Mouse (Mus musculus) Muller cell, postnatal 12 days (primary cell): ENCODE measurements at regions not wholly inside any gene's neighbourhood (a gene's known extent, or its start where the extent isn't known, plus 50 kb on each side); places are given as distances from the start of the nearest gene placed in this dataset.
"Not testable (repeated sequence)": the region's sequence is repeated elsewhere in the genome, so short reads cannot be mapped to it uniquely, and the experiment has no call there.

Source experiments
- DNase-seq: peaks from one replicate; pipeline ENCODE4 v3.0.0-alpha.2; 2015; ENCODE audit errors: inconsistent ontology term

GRCm38 (mm10) chr1:17545311-17545710, 600.4 kb downstream of the Crisp4 start:
- no peak for DNase-seq

- DNase-seq = no peak
Observed at GRCm38 (mm10) chr1:17538160-17538559, 607.5 kb downstream of the Crisp4 start.

- not testable (repeated sequence) for DNase-seq
Observed at GRCm38 (mm10) chr1:17531291-17531690, 614.4 kb downstream of the Crisp4 start.

- DNase-seq = no peak
Observed at GRCm38 (mm10) chr1:17520118-17520517, 625.6 kb downstream of the Crisp4 start.

GRCm38 (mm10) chr1:17506125-17507112, 639.3 kb downstream of the Crisp4 start:
- no peak for DNase-seq

- DNase-seq = no peak
Observed at GRCm38 (mm10) chr1:17493596-17493995, 652.1 kb downstream of the Crisp4 start.

GRCm38 (mm10) chr1:17489854-17490202, 655.9 kb downstream of the Crisp4 start:
- not testable (repeated sequence) for DNase-seq

GRCm38 (mm10) chr1:17489192-17489853, 656.4 kb downstream of the Crisp4 start:
- DNase-seq = peak; percentile 66

- no peak for DNase-seq
Observed at GRCm38 (mm10) chr1:17451204-17451866, 694.4 kb downstream of the Crisp4 start.

- DNase-seq = no peak
Observed at GRCm38 (mm10) chr1:17450715-17451114, 695.0 kb downstream of the Crisp4 start.

GRCm38 (mm10) chr1:17450295-17450694, 695.4 kb downstream of the Crisp4 start:
- no peak for DNase-seq

- peak; percentile 44 for DNase-seq
Observed at GRCm38 (mm10) chr1:17449291-17449690, 696.4 kb downstream of the Crisp4 start.

- not testable (repeated sequence) for DNase-seq
Observed at GRCm38 (mm10) chr1:17434064-17434463, 711.6 kb downstream of the Crisp4 start.

- no peak for DNase-seq
Observed at GRCm38 (mm10) chr1:17415958-17416357, 729.7 kb downstream of the Crisp4 start.

GRCm38 (mm10) chr1:17394893-17395292, 750.8 kb downstream of the Crisp4 start:
- DNase-seq = no peak

- no peak for DNase-seq
Observed at GRCm38 (mm10) chr1:17392114-17392819, 753.4 kb downstream of the Crisp4 start.

- DNase-seq = no peak
Observed at GRCm38 (mm10) chr1:17377562-17377961, 768.1 kb downstream of the Crisp4 start.

GRCm38 (mm10) chr1:17348271-17348670, 797.4 kb downstream of the Crisp4 start:
- no peak for DNase-seq

- peak; percentile 75 for DNase-seq
Observed at GRCm38 (mm10) chr1:17337827-17338226, 807.9 kb downstream of the Crisp4 start.

GRCm38 (mm10) chr1:17311392-17311791, 834.3 kb downstream of the Crisp4 start:
- DNase-seq = not testable (repeated sequence)

GRCm38 (mm10) chr1:17309928-17310327, 835.8 kb downstream of the Crisp4 start:
- not testable (repeated sequence) for DNase-seq
